Mouse (Mus musculus): ENCODE data around the gene Mtfp1. TPM values are rescaled to one million over a fixed set of nuclear protein-coding genes. Genes with fewer than 3 reads are reported as not detected.
A peak's percentile ranks its signal among the peaks of the same experiment; 100 is the strongest.
"Not testable (repeated sequence)": the region's sequence is repeated elsewhere in the genome, so short reads cannot be mapped to it uniquely, and the experiment has no call there.

Mtfp1 gene
- total and polyA plus RNA-seq, 3 experiments: 19.3 to 43.8 (median 24.2) TPM

DNA sequence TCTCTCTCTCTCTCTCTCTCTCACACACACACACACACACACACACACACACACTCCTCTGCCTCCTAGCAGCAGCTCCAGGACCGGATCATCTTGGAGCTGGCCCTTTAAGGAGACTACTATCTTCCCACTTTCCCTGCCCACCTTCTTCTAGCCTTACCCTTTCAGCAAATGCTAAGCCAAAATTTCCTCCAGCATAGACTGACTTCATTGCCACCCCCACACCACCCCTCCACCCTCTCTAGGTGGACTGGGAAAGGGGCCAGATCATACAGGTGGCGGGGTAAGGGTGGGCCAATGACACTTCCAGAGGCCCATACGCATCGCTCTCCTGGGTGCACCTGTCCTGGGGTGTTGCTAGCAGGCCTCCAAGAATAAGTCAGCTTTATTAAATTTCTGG, 20.2 kb upstream of the Mtfp1 start:
- DNase-seq: no peak

- not testable (repeated sequence) for DNase-seq
These were observed 19.3 kb upstream of the Mtfp1 start for GRCm38 (mm10) chr11:4114541-4114940.

GRCm38 (mm10) chr11:4113970-4114369, 18.7 kb upstream of the Mtfp1 start:
- DNase-seq: no peak

DNA sequence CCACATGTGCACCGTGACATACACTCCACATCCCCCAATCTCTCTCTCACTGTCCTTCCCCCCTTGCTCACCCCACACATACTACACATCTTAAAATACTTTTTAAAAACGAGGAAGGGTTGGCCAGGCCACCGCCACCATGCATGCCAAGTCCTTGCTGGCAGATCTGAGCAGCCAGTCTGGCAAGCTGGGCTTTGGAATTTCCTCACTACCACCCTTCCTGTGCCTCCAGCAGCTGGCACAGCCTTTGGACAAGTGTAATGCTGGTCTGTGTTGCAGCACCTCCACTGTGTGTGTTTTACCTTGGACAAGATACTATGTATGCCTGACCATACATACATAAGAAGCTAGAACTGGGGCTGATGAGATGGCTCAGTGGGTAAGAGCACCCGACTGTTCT, 18.3 kb upstream of the Mtfp1 start:
- no peak for DNase-seq

DNA sequence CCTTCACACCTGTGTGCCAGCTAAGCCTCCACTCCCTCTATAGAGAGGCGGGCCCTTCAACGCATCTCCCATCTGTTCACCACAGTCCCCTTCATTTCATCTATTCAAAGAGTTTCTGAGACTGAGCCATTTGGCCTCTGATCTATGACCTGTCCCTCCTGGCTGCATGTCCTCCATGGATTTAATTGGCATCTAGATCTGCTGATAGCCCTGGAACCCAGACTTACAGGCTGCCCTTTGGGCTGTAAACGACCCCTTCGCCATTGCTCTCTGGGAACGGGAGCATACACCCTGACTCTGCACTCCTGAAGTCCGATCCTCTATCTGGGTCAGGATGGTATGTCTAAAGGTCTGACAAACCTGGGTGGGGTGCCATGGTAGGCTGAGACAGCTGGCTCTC, 17.6 kb upstream of the Mtfp1 start:
- no peak for DNase-seq

- no peak for DNase-seq
These were observed 16.8 kb upstream of the Mtfp1 start for GRCm38 (mm10) chr11:4112033-4112432.

DNA sequence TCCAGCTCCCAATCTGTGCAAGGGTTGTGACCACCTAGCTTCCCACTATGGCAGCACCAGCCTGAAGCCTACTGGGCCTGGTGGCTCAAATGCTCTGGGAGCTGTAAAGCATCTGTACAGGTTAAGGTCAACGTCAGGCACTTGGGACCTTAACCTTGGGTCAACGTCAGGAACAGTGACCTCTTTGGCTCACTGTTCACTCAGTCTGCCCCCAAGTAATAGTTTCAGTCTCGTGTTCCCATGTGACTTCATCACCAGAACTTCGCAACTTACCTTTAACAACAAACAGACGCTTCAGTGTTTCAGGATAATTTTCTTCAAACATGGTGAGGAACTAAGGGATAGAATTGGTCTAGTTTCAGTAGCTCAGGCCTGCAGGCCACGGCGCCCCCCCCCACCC, 13.4 kb upstream of the Mtfp1 start:
- no peak for DNase-seq

GRCm38 (mm10) chr11:4107901-4108300, 12.7 kb upstream of the Mtfp1 start:
- not testable (repeated sequence) for DNase-seq

- no peak for DNase-seq
These were observed 10.2 kb upstream of the Mtfp1 start for GRCm38 (mm10) chr11:4105444-4105843.

- DNase-seq: no peak
These were observed 9.7 kb upstream of the Mtfp1 start for GRCm38 (mm10) chr11:4104989-4105388.

DNA sequence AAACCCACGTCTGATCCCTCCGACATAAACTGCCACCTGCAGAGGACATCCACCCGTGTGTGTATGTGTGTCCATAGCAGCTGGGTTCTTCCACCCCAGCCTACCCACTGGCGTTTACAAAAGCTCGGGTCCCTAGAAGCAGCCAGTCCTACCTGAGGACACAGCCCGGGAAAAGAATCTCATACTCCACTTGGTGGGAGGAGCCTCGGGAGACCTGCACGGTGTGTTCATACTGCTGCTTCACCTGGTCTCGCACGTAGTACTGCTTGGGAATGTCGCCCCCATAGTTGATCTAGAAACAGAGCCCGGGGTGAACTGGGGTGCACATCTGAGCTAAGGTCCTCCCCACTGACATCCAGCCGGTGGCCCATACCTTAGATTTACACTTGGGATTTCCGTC, 8.3 kb upstream of the Mtfp1 start:
- no peak for DNase-seq

- no peak for DNase-seq
These were observed 6.6 kb upstream of the Mtfp1 start for GRCm38 (mm10) chr11:4101851-4102250.

DNA sequence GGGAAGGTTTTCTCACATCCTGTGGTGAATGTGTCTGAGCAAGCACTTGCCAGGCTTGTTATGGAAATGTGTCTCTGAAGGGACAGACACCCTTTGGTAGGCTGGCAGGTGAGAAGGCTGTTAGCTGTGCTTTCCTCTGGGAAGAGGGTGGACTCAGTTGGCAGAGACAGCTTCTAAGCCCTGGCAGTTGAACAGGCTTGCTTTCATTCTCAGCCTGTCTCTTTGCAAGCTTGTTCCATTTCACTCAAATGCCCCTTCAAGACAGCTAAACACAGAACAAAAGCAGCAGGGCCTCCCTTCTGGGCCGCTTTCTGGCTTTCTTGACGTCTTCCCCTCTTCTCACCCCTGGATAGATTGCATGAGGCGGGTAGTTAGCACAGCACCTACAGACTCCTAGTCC, 4.2 kb upstream of the Mtfp1 start:
- DNase-seq: no peak

- no peak for DNase-seq
These were observed 3.6 kb upstream of the Mtfp1 start for GRCm38 (mm10) chr11:4098816-4099215.

GRCm38 (mm10) chr11:4098120-4098519, 2.9 kb upstream of the Mtfp1 start:
- DNase-seq: no peak

DNA sequence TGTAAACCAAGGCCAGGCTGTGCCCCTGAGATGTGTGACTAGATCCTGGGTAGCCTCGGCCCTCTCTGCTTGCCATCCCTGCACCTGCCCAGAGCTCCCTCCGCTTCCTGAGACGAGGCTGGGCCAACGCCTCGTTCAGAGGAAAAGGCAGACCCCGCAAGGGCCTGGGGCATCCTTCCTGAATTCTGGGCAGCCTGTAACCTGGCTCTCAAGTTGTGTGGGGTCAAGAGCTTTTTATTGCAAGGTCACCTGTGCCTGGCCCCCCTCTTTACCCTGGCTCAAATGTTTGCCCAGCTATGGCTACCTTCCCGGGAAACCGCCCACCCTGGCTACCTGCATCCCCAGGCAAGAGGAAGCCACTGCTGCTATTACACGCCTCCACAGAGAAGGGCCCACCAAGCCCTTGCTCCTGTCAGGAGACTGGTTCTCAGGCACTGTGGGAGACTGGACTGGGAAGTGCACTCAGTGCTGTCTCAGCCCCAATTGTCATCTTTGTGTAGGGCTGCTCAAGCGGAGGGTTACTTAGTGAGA, 1.9 kb upstream of the Mtfp1 start:
- DNase-seq: peak; percentile 45

GRCm38 (mm10) chr11:4096054-4096984, 1.1 kb upstream of the Mtfp1 start:
- DNase-seq: peak; percentile 99

DNA sequence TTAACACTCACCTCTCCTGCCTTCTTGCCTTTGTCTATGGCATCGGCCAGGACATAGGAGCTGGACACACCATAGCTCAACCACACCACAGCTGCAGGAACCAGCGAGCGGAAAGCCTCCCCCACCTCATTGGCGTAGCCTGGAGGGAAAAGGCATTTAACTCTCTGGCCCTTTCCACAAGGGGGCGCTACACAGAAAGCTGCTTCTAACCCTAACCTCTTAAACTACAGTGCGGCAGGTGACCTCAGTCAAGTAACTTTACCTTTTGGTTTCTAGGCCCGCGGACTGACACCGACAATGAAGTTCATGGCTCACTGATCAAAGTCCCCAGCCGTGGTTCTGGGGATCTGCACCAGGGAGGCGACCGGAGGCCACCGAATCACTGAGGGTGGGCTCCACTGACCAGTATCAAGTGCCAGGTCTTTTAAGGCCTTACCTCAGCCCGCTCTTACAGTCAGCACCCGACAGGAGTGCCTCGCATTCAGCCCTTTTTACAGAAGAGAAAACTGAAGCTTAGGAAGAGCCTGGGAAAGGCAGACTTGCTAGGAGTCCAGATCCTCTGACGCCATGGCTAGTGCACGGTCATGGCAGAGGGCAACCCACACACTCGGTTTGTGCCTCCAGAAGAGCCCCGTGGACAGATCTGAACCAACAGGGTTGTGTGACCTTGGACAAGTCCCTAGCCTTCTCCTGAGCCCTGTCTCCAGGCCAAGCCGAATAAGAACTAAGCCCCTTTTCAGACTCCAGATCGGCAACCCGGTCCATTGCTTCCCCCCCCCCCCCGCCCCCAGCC, 671 bp downstream of the Mtfp1 start:
- peak; percentile 70 for DNase-seq

DNA sequence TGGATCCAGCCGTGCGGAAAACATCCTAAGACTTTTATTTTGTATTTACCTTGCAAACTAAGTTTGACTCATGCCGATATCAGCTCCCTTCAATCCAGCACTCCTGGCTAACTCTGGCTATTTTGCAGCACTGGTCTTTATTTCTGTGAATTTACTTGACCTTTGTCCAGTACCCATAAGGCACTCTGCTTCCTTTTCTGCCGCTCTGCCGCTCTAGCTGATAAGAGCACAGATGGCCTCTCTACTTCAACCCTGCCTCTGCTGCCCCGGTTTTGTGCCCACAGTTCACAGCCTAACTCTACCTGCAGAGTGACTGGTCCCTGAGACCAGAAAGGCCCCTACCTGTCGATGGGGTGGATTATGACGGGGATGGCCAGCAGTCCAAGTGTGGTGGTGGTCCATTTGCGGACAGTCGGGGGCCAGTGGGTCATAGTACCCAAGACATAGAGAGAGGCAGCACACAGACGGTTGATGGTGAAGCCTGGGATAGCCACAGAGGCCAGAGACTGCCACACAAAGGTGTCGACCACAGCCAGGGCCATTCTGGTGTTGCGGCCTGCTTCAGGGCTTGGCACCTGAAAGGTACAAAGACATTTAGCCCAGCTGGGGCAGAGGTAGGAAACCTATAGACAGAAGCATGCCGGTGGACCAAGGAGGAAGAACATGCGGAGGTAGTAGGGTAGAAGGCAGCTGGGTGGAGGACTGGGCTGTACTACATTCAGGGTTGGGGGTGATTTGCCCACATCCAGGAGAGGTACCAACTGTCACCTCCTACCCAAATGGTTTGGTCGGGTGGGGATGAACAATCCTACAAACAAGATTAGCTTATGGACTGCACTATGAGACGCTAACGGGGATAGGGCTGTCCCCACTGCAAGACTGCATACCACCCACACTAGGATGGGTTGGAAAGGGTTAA, 1.5 kb downstream of the Mtfp1 start:
- no peak for DNase-seq

- no peak for DNase-seq
These were observed 8.0 kb downstream of the Mtfp1 start for GRCm38 (mm10) chr11:4087267-4087666.

DNA sequence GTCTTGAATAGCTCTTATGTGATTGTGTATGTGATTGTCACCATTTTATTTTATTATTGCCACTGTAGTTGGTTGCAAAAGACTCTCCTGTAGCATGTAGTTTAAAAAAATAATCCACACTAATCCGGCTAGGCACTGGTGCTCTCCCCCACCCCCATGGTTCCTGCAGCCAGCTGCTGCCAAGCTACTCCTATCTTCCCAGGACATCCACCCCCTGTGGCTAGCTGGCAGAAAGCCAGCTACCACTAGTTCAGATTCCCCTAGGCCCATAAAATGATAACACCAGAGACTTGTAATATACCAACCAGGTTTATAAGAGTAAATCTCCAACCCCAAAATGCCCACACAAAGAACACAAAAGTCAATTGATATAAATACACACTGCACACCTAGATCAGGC, 9.0 kb downstream of the Mtfp1 start:
- DNase-seq: no peak
